Mouse (Mus musculus): ENCODE results near the gene Gnao1. TPM values are rescaled to one million over a fixed set of nuclear protein-coding genes. Genes with fewer than 3 reads are reported as not detected.

Gnao1 gene
- total RNA-seq, 1 experiment: 1.1 TPM

- Histone ChIP-seq H3K9me3 (ENCODE audit: control insufficient read depth, insufficient read depth, low read depth, low read length) (no peaks in the 10 kb centered on the region), H3K9ac (ENCODE audit: insufficient read depth, low read depth, low read length, poor library complexity, severe bottlenecking) (no peak overlapping the region), H3K4me1 (ENCODE audit: control insufficient read depth in 2 of 2, insufficient read depth in 2 of 2, low read length in 2 of 2, poor library complexity in 1 of 2) (no peaks in the 10 kb centered on the region), H3K27ac (ENCODE audit: insufficient read depth, low read depth, low read length, poor library complexity, severe bottlenecking) (no peak overlapping the region), H3K36me3 (ENCODE audit: control insufficient read depth, insufficient read depth, low read length, poor library complexity, severe bottlenecking) (no peaks in the 10 kb centered on the region), H3K4me3 (ENCODE audit: insufficient read depth in 1 of 2, low read depth in 1 of 2, low read length in 2 of 2, poor library complexity in 1 of 2, severe bottlenecking in 1 of 2) (no peak overlapping the region)
- in situ Hi-C loops (cut with MboI; ENCODE audit: low sequenced_read_pairs in 2 of 2, unreplicated experiment in 2 of 2): no loop called here
- DNase-seq (ENCODE audit: low read depth, low spot score): no peak
- TF ChIP-seq ZC3H11A (IDR thresholded peaks at IDR 0.05; ENCODE audit: borderline replicate concordance, low read depth, low read length): no peak
- TF ChIP-seq CHD2 (IDR thresholded peaks at IDR 0.05; ENCODE audit: low read depth, low read length): no peak
- TF ChIP-seq HCFC1 (IDR thresholded peaks at IDR 0.05; ENCODE audit: borderline replicate concordance, insufficient read depth, low read length): no peak
- no peak for TF ChIP-seq ZNF384 (IDR thresholded peaks at IDR 0.05; ENCODE audit: low read depth, low read length)
- TF ChIP-seq MAFK (IDR thresholded peaks at IDR 0.05; ENCODE audit: insufficient read depth, low read depth, low read length): no peak
Observed at GRCm38 (mm10) chr8:93852087-93852645, 42.4 kb downstream of the Gnao1 start.

DNA sequence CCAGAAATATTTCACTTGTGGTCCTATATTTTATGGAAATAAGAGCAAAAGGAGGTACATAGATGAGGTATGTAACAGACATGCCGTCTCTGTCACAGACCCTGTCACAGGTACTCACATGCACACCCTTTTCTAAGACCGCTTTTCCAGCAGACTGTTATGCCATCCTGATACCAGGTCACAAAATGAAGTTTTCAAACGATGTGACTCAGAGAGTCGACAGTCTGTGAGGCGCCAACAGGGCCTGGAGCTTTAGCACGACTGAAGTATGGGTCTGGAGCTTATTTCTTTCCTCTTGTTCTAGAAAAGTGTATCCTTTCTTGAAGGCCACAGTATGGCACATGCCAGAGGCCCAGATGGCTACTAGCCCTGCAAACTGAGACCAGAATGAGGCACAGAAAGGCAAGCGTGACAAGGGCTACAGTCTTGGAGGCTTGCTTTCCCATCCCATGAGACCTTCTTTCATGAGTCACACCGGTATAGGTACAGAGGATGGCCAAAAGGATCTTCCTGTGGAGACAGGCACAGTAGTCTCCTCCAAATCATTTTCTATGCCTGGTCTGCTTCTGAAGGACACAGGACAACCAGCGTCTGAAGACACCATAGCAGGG lies 43.2 kb downstream of the Gnao1 start:
- Histone ChIP-seq H3K9ac (ENCODE audit: insufficient read depth, low read depth, low read length, poor library complexity, severe bottlenecking) (no peak overlapping the region), H3K4me3 (ENCODE audit: insufficient read depth in 1 of 2, low read depth in 1 of 2, low read length in 2 of 2, poor library complexity in 1 of 2, severe bottlenecking in 1 of 2) (no peak overlapping the region), H3K27ac (ENCODE audit: insufficient read depth, low read depth, low read length, poor library complexity, severe bottlenecking) (no peak overlapping the region), H3K9me3 (ENCODE audit: control insufficient read depth, insufficient read depth, low read depth, low read length) (no peaks in the 10 kb centered on the region), H3K4me1 (ENCODE audit: control insufficient read depth in 2 of 2, insufficient read depth in 2 of 2, low read length in 2 of 2, poor library complexity in 1 of 2) (no peaks in the 10 kb centered on the region), H3K36me3 (ENCODE audit: control insufficient read depth, insufficient read depth, low read length, poor library complexity, severe bottlenecking) (no peaks in the 10 kb centered on the region)
- TF ChIP-seq ZC3H11A (IDR thresholded peaks at IDR 0.05; ENCODE audit: borderline replicate concordance, low read depth, low read length) (no peak), CHD2 (IDR thresholded peaks at IDR 0.05; ENCODE audit: low read depth, low read length) (no peak), HCFC1 (IDR thresholded peaks at IDR 0.05; ENCODE audit: borderline replicate concordance, insufficient read depth, low read length) (no peak)
- in situ Hi-C loops (cut with MboI; ENCODE audit: low sequenced_read_pairs in 2 of 2, unreplicated experiment in 2 of 2): no loop called here
- DNase-seq (ENCODE audit: low read depth, low spot score): no peak

- Histone ChIP-seq H3K9me3 (ENCODE audit: control insufficient read depth, insufficient read depth, low read depth, low read length) (no peaks in the 10 kb centered on the region), H3K9ac (ENCODE audit: insufficient read depth, low read depth, low read length, poor library complexity, severe bottlenecking) (no peak overlapping the region), H3K4me3 (ENCODE audit: insufficient read depth in 1 of 2, low read depth in 1 of 2, low read length in 2 of 2, poor library complexity in 1 of 2, severe bottlenecking in 1 of 2) (no peak overlapping the region), H3K36me3 (ENCODE audit: control insufficient read depth, insufficient read depth, low read length, poor library complexity, severe bottlenecking) (no peaks in the 10 kb centered on the region), H3K27ac (ENCODE audit: insufficient read depth, low read depth, low read length, poor library complexity, severe bottlenecking) (no peak overlapping the region), H3K4me1 (ENCODE audit: control insufficient read depth in 2 of 2, insufficient read depth in 2 of 2, low read length in 2 of 2, poor library complexity in 1 of 2) (no peaks in the 10 kb centered on the region)
- no peak for TF ChIP-seq HCFC1 (IDR thresholded peaks at IDR 0.05; ENCODE audit: borderline replicate concordance, insufficient read depth, low read length)
- TF ChIP-seq ZC3H11A (IDR thresholded peaks at IDR 0.05; ENCODE audit: borderline replicate concordance, low read depth, low read length): no peak
- no peak for TF ChIP-seq MAFK (IDR thresholded peaks at IDR 0.05; ENCODE audit: insufficient read depth, low read depth, low read length)
- no peak for TF ChIP-seq ZNF384 (IDR thresholded peaks at IDR 0.05; ENCODE audit: low read depth, low read length)
- TF ChIP-seq CHD2 (IDR thresholded peaks at IDR 0.05; ENCODE audit: low read depth, low read length): no peak
- no peak for DNase-seq (ENCODE audit: low read depth, low spot score)
- in situ Hi-C loops (cut with MboI; ENCODE audit: low sequenced_read_pairs in 2 of 2, unreplicated experiment in 2 of 2): no loop called here
Observed at GRCm38 (mm10) chr8:93854676-93855075, 44.9 kb downstream of the Gnao1 start.

DNA sequence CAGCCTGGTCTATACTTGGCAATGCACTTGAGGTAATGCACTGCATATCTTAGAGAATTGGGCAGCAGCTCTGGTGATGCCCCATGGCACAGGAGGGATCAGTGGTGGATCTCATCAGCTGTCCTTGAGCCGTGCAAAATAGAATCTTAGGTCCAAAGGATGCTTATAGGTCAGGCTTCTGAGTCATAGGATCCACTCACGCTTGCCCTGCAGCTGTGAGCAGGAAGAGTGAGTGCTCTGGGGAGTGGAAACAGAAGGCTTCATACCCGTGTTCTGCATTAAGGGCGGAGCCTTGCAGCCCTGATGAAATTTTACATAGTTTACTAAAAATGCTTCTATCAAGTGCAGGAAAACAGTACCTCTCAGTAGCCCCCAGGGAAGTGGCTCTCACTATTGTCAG lies 45.5 kb downstream of the Gnao1 start:
- in situ Hi-C loops (cut with MboI; ENCODE audit: low sequenced_read_pairs in 2 of 2, unreplicated experiment in 2 of 2): no loop called here
- no peak overlapping the region for H3K27ac ChIP-seq (ENCODE audit: insufficient read depth, low read depth, low read length, poor library complexity, severe bottlenecking)
- H3K4me3 ChIP-seq (ENCODE audit: insufficient read depth in 1 of 2, low read depth in 1 of 2, low read length in 2 of 2, poor library complexity in 1 of 2, severe bottlenecking in 1 of 2): no peak overlapping the region
- H3K9me3 ChIP-seq (ENCODE audit: control insufficient read depth, insufficient read depth, low read depth, low read length): no peaks in the 10 kb centered on the region
- no peaks in the 10 kb centered on the region for H3K4me1 ChIP-seq (ENCODE audit: control insufficient read depth in 2 of 2, insufficient read depth in 2 of 2, low read length in 2 of 2, poor library complexity in 1 of 2)
- DNase-seq (ENCODE audit: low read depth, low spot score): no peak
- H3K36me3 ChIP-seq (ENCODE audit: control insufficient read depth, insufficient read depth, low read length, poor library complexity, severe bottlenecking): no peaks in the 10 kb centered on the region
- no peak overlapping the region for H3K9ac ChIP-seq (ENCODE audit: insufficient read depth, low read depth, low read length, poor library complexity, severe bottlenecking)
- no peak for TF ChIP-seq MAFK (IDR thresholded peaks at IDR 0.05; ENCODE audit: insufficient read depth, low read depth, low read length)
- no peak for TF ChIP-seq ZC3H11A (IDR thresholded peaks at IDR 0.05; ENCODE audit: borderline replicate concordance, low read depth, low read length)
- no peak for TF ChIP-seq CHD2 (IDR thresholded peaks at IDR 0.05; ENCODE audit: low read depth, low read length)
- TF ChIP-seq HCFC1 (IDR thresholded peaks at IDR 0.05; ENCODE audit: borderline replicate concordance, insufficient read depth, low read length): no peak
- no peak for TF ChIP-seq ZNF384 (IDR thresholded peaks at IDR 0.05; ENCODE audit: low read depth, low read length)

Data from ES-E14 (cell line).